Mouse (Mus musculus) spleen, adult 12 weeks (tissue): ENCODE measurements at regions not wholly inside any gene's neighbourhood (a gene's known extent, or its start where the extent isn't known, plus 50 kb on each side); places are given as distances from the start of the nearest gene placed in this dataset.

Source experiments
- DNase-seq: peaks from one replicate; pipeline ENCODE4 v3.0.0; 2022; ENCODE audit warnings: low spot score

- no peak for DNase-seq
Observed at GRCm38 (mm10) chr4:131372517-131372916, 428.3 kb downstream of the Matn1 start.

GRCm38 (mm10) chr4:131373172-131373571 lies 429.0 kb downstream of the Matn1 start:
- no peak for DNase-seq

GRCm38 (mm10) chr4:131374527-131375290 lies 430.5 kb downstream of the Matn1 start:
- DNase-seq = no peak

- DNase-seq = no peak
Observed at GRCm38 (mm10) chr4:131381063-131381462, 436.9 kb downstream of the Matn1 start.

- DNase-seq = no peak
Observed at GRCm38 (mm10) chr4:131381529-131381928, 437.3 kb downstream of the Matn1 start.

GRCm38 (mm10) chr4:131383862-131384261 lies 439.7 kb downstream of the Matn1 start:
- DNase-seq = no peak

- DNase-seq = no peak
Observed at GRCm38 (mm10) chr4:131386961-131387360, 442.8 kb downstream of the Matn1 start.

- no peak for DNase-seq
Observed at GRCm38 (mm10) chr4:131391119-131391923, 446.8 kb downstream of the Ptpru start.

- no peak for DNase-seq
Observed at GRCm38 (mm10) chr4:131391924-131392297, 446.2 kb downstream of the Ptpru start.

- no peak for DNase-seq
Observed at GRCm38 (mm10) chr4:131392478-131392877, 445.6 kb downstream of the Ptpru start.

GRCm38 (mm10) chr4:131396226-131396840 lies 441.8 kb downstream of the Ptpru start:
- no peak for DNase-seq

GRCm38 (mm10) chr4:131397161-131397560 lies 440.9 kb downstream of the Ptpru start:
- DNase-seq = no peak

GRCm38 (mm10) chr4:131400756-131401155 lies 437.3 kb downstream of the Ptpru start:
- DNase-seq = no peak

- no peak for DNase-seq
Observed at GRCm38 (mm10) chr4:131401255-131401654, 436.8 kb downstream of the Ptpru start.

- DNase-seq = no peak
Observed at GRCm38 (mm10) chr4:131405376-131406017, 432.6 kb downstream of the Ptpru start.

GRCm38 (mm10) chr4:131407464-131407863 lies 430.6 kb downstream of the Ptpru start:
- DNase-seq = no peak

- no peak for DNase-seq
Observed at GRCm38 (mm10) chr4:131408644-131409043, 429.4 kb downstream of the Ptpru start.

- no peak for DNase-seq
Observed at GRCm38 (mm10) chr4:131409805-131410204, 428.3 kb downstream of the Ptpru start.

GRCm38 (mm10) chr4:131411936-131412335 lies 426.2 kb downstream of the Ptpru start:
- no peak for DNase-seq

- no peak for DNase-seq
Observed at GRCm38 (mm10) chr4:131413380-131413779, 424.7 kb downstream of the Ptpru start.

GRCm38 (mm10) chr4:131415453-131415852 lies 422.6 kb downstream of the Ptpru start:
- DNase-seq = no peak

- no peak for DNase-seq
Observed at GRCm38 (mm10) chr4:131416209-131416608, 421.9 kb downstream of the Ptpru start.
